Mouse (Mus musculus): ENCODE results near the gene Tmem144.

Gene Tmem144

GRCm38 (mm10) chr3:79858221-79858620 is 5.6 kb upstream of the Tmem144 start:
- no peak for DNase-seq (ENCODE audit: low spot score)

GRCm38 (mm10) chr3:79857780-79858179 is 5.2 kb upstream of the Tmem144 start:
- DNase-seq (ENCODE audit: low spot score) = no peak

GRCm38 (mm10) chr3:79852108-79852507 is 465 bp downstream of the Tmem144 start:
- peak; percentile 15 for DNase-seq (ENCODE audit: low spot score)

DNA sequence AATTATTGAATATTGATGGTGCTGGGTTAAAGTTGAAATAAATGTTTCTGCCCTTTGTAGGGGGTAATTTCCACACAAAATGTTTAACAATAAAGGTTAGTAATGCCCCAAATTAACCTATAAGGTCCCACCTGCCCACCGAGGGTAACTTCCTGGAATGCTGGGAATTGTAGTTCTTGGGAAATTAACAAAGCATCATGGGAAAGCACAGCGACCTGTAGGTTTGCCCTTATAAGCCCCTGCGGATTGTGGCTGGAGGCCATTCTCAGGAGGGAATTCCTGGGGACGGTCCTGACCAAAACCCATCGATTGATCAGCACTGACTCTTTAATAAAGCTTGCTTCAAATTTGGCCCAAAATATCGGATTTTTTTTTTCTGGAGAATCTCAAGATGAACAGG is 1.9 kb downstream of the Tmem144 start:
- no peak for DNase-seq (ENCODE audit: low spot score)

GRCm38 (mm10) chr3:79849621-79850020 is 3.0 kb downstream of the Tmem144 start:
- no peak for DNase-seq (ENCODE audit: low spot score)

DNA sequence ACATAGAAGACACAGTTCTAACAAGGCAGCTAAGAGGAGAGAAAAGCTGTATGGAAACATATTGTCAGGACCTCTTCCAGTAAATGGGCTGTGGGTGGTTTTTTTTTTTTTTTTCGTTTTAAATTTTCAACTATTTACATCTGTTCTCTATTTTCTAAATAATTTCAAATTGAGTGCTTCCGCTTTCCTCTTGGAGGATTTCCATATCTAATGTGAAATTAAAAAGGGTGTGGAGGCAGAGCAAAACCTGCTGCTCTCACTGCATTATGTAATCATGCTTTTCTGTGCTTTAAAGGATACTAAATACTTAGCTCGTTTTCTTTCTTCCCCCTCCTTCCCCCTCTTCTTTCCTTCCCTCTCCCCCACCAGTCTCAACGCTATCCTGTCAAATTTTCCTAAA is 3.7 kb downstream of the Tmem144 start:
- no peak for DNase-seq (ENCODE audit: low spot score)

- DNase-seq (ENCODE audit: low spot score) = no peak
Observed at GRCm38 (mm10) chr3:79846633-79847032, 5.9 kb downstream of the Tmem144 start.

DNA sequence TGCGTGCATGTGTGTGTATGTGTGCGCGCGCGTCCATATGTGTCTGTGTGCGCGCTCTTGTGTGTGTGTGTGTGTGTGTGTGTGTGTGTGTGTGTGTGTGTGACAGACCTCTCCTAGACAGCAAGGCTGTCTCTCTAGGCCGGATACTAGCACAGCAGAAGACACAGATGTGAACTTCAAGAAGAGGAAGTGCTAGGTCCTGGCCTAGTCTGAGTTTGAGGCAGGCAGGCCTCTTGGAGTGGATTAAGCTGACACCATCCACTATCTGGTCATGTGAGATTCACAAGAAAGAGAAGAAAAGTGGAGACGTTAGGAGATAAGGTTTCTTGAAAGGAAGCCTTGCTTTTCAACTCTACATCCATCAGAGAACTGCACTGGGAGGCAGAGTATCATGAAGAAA is 8.6 kb downstream of the Tmem144 start:
- no peak for DNase-seq (ENCODE audit: low spot score)

DNA sequence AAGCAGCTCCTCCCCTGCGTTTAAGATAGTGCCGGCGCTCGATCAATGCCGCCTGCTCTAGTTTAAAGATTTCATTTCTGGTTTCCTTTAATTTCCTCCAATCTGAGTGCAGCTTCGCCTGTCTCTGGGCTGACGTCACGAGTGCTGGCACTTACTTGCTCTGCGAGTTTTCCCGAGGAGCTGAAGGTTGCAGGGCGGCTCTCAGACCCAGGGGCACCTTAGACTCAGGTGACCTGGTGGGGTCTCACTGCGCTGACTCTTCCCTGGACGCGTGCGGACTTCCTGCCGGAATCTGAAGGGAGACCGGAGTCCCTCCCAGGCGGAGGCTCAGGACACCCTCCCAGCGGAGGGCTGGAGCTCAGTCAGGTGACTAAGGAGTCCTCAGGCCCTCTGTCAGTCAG is 10.0 kb downstream of the Tmem144 start:
- DNase-seq (ENCODE audit: low spot score) = peak; percentile 51

GRCm38 (mm10) chr3:79842165-79842564 is 10.4 kb downstream of the Tmem144 start:
- DNase-seq (ENCODE audit: low spot score) = peak; percentile 24

- no peak for DNase-seq (ENCODE audit: low spot score)
Observed at GRCm38 (mm10) chr3:79841475-79841874, 11.1 kb downstream of the Tmem144 start.

DNA sequence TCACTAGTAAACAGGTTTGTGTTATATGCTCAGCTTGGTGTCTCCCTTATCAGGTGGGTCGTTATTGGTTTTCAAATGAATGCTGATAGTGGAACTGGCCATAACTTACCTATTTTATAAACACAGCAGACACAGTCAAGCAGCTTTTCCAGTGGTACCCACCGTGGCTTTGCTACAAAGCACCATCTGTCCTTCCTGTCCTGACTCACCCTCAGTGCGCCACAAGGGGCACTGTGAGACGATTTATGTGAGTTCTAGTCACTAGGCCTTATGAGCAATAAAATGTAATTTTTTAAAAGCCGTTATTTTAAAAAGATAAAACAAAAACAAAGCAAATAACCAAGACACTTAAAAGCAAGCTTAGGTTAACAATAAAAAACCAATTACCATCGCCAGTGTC is 13.8 kb downstream of the Tmem144 start:
- no peak for DNase-seq (ENCODE audit: low spot score)

GRCm38 (mm10) chr3:79829289-79829688 is 23.3 kb downstream of the Tmem144 start:
- no peak for DNase-seq (ENCODE audit: low spot score)

DNA sequence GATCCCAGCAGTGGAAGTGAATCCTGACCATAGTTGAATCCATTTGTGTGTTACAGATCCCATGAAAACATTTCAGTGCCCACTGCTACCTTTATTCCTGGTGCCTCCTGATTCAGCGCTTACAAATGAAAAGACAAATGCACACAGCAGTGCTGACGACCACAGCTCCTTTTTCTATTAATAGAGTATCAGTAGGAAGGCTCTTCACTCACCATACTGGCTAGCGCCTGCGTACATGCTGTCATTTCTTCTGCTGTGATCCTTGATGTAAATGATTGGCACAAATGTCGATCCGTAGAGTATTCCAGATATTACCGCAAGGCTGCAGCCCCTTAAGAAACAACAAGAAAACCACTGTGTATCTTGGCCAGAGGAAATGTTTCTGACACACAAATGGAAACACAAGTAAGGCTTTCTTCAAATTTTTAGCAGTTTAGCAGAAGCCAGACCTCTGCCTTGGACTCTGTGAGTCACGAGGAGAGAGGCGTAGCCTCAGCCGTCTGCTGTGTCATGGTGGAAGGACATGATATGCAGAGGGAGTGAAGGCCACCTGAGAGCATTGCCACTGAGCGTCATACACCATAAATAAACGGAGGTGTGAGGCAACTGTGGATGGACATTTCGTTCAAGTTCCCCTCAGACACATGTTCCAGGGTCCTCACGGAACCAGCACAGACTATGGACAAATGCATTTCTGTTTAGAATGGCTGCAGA is 27.3 kb downstream of the Tmem144 start:
- no peak for DNase-seq (ENCODE audit: low spot score)

DNA sequence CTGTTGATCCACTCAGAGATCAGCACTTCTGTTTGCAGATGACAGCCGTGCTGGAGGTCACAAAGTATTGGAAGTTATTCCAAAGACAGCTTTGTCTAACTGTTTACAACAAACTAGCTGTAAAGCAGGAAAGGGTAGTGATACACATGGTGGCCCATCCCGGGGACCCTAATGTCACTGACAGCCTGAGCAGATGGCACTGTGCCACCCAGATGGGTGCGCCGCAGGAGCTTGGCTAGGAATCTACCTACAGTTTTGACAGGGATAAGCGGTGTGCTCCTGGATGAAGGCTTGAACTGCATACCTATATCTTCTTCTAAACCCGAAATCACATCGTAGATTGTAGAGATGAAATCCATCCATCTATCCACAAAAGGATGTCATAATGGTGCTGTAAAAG is 29.4 kb downstream of the Tmem144 start:
- no peak for DNase-seq (ENCODE audit: low spot score)

DNA sequence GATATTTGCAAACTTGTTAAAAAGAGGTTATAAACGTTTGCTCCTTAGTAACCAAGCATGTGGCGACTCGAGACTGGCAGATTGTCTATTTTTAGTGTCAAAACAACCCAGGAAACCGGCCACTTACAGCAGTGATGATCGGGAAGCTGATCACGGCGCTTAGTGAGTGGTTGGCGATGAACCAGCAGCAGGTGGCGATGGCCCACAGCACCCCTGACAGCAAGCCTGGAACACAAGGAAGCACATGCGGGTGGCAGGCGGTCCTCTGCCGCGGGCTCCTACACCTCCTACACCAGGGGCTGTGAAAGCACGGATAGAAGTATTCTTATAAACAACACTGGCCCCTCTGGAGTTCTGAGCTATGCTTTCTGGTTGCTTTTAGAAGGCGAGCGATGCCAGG is 31.4 kb downstream of the Tmem144 start:
- no peak for DNase-seq (ENCODE audit: low spot score)

- DNase-seq (ENCODE audit: low spot score) = no peak
Observed at GRCm38 (mm10) chr3:79818202-79818995, 34.2 kb downstream of the Tmem144 start.

- no peak for DNase-seq (ENCODE audit: low spot score)
Observed at GRCm38 (mm10) chr3:79816229-79816628, 36.3 kb downstream of the Tmem144 start.

DNA sequence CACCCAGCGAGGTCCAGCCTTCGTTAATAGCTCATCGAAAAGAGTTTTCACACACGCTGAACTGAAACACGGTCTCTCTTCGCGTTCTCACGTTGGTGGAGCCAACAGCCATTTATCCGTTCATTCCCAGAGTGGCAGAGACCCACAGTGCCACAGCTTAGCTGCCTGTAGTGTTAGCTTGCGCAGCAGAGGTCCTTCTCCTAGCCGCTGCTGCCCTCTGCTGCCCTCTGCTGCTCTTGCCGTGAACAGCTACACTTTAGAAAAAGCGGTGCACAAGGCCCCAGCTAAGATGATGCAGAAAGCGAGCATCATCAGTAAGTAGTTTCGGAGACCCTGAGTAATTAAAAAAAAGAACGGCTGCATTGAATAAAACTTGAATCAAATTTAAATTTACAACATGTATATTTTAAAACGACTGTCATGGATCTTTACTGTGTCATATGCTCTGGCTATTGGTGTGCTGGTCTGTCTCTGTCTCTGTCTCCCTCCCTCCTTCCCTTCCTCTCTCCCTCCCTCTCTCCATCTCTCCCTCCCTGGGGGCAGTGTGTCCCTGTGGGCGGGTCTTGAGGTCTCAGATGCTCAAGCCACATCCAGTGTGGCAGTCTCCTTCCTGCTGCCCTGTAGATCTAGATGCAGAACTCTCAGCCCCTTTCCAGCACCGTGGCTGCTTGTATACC is 38.6 kb downstream of the Tmem144 start:
- no peak for DNase-seq (ENCODE audit: low spot score)

DNA sequence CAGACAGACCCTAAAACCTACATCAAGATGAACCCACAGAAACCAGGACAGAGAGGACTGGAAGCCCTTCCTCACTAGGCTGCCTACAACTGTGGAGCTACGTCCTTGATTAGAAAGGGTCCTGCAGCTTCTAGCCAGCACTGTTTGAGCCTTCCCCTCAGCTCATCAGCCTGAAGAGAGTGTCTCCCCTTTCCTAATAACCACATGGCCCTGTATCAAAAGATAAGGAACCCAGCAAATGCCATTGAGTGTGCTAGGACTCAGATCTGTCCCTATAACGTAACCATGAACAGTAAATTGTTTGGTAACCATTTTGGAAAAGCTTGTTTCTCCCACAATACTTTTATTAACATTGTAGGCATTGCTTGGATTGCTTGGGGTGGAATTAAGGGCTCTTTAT is 40.5 kb downstream of the Tmem144 start:
- no peak for DNase-seq (ENCODE audit: low spot score)

GRCm38 (mm10) chr3:79811632-79812031 is 40.9 kb downstream of the Tmem144 start:
- no peak for DNase-seq (ENCODE audit: low spot score)

DNA sequence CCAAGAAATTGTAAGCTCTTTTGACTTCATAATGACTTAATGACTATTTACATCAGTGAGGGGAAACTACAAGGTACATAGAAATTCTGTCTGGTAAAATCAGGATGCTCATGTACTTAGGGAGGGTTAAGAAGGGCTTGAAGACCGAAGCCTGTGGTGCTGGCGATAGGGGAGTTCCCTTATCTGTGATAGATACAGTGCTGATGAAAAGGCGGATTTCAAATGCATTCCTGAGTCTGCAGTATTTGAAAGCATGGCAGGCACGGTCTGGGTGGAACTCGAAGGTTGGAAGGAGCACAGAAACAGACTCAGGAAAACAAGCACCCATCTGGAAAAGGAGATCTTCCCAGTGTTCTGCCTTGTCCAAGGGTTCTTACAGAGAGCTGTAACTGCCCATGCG is 42.0 kb downstream of the Tmem144 start:
- no peak for DNase-seq (ENCODE audit: low spot score)

- DNase-seq (ENCODE audit: low spot score) = no peak
Observed at GRCm38 (mm10) chr3:79809180-79809567, 43.4 kb downstream of the Tmem144 start.
